Mouse (Mus musculus) spleen, adult 2 months (tissue): ENCODE measurements at regions not wholly inside any gene's neighbourhood (a gene's known extent, or its start where the extent isn't known, plus 50 kb on each side); places are given as distances from the start of the nearest gene placed in this dataset.

Experiments used
- CTCF ChIP-seq: fragments of 200-500 bp; IDR thresholded peaks from 2 replicates; pipeline ENCODE4 v1.5.1; 2011; ENCODE audit warnings: mild to moderate bottlenecking, inconsistent platforms; ENCODE audit not compliant: insufficient read depth, insufficient read length, insufficient replicate concordance; ENCODE audit errors: extremely low read depth
- POLR2A ChIP-seq: fragments of 200-500 bp; IDR thresholded peaks from 2 replicates; pipeline ENCODE4 v1.6.1; 2011; ENCODE audit warnings: low read depth, low read length, inconsistent platforms

GRCm38 (mm10) chr12:118564394-118565112 is 263.3 kb upstream of the Sp4 start:
- TF ChIP-seq CTCF (no peak), POLR2A (no peak)
